ENCODE assay signal across 8 mouse cellular contexts in genomic region chr8:114133510-114134362, GRCm38 (mm10). TPM values are rescaled to one million over a fixed set of nuclear protein-coding genes. Genes with fewer than 3 reads are reported as not detected.
DNase-seq lines count a peak whose midpoint lies in the region; ATAC-seq and TF ChIP-seq lines count a peak whose summit lies in the region.

Gene Nudt7 (plus strand): TSS chr8:114133557.

- no peaks in the 10 kb centered on the region for H3K27me3 ChIP-seq in limb, embryonic 12.5 days
- H3K27me3 ChIP-seq in midbrain, embryonic 14.5 days (ENCODE audit: control insufficient read depth, insufficient read depth, low read length): no peaks in the 10 kb centered on the region

- peak; percentile 82 for ATAC-seq in limb, embryonic 12.5 days (ENCODE audit: insufficient number of reproducible peaks, insufficient read depth, low FRiP score, low TSS enrichment, low read depth)
- peak; percentile 82 for ATAC-seq in midbrain, embryonic 14.5 days (ENCODE audit: low FRiP score, low TSS enrichment)

- peak; percentile 99 for DNase-seq in 3T3-L1 (ENCODE audit: low read depth, low spot score)
- peak; percentile 96 for DNase-seq in brain, adult 2 months (ENCODE audit: low read depth, low spot score)
- DNase-seq in heart, adult 8-10 months (ENCODE audit: low spot score): peak; percentile 92
- peak; percentile 97 for DNase-seq in kidney, adult 8-10 months
- DNase-seq in midbrain, embryonic 14.5 days: peak; percentile 90
- DNase-seq in spleen, adult 18-20 months: peak; percentile 83

- TF ChIP-seq POLR2A in embryonic fibroblast, embryonic 13.5 days (IDR thresholded peaks at IDR 0.05; ENCODE audit: low read depth, low read length): peak; percentile 90

- TF ChIP-seq CTCF in embryonic fibroblast, embryonic 13.5 days (IDR thresholded peaks at IDR 0.05; ENCODE audit: borderline replicate concordance, insufficient read depth, low read length): no peak

- H3K4me2 ChIP-seq in limb, embryonic 12.5 days: peak within 1 kb of the TSS; percentile 78
- H3K4me2 ChIP-seq in midbrain, embryonic 14.5 days (ENCODE audit: low read length): peak within 1 kb of the TSS; percentile 68

- peak within 1 kb of the TSS; percentile 73 for H3K4me3 ChIP-seq in embryonic fibroblast, embryonic 13.5 days (ENCODE audit: insufficient read depth, low read length)
- peak within 1 kb of the TSS; percentile 57 for H3K4me3 ChIP-seq in limb, embryonic 12.5 days (replicated peaks)
- peak within 1 kb of the TSS; percentile 38 for H3K4me3 ChIP-seq in midbrain, embryonic 14.5 days (replicated peaks; ENCODE audit: low read depth, low read length)

- no peaks in the 10 kb centered on the region for H3K36me3 ChIP-seq in limb, embryonic 12.5 days
- H3K36me3 ChIP-seq in midbrain, embryonic 14.5 days (ENCODE audit: control insufficient read depth, insufficient read depth, low read length): no peaks in the 10 kb centered on the region

- peak within 1 kb of the TSS; percentile 67 for H3K9ac ChIP-seq in limb, embryonic 12.5 days (replicated peaks)
- H3K9ac ChIP-seq in midbrain, embryonic 14.5 days (replicated peaks; ENCODE audit: low read length): peak within 1 kb of the TSS; percentile 23; the same call in 1 of the 2 replicates

- no peaks in the 10 kb centered on the region for H3K9me3 ChIP-seq in limb, embryonic 12.5 days
- no peaks in the 10 kb centered on the region for H3K9me3 ChIP-seq in midbrain, embryonic 14.5 days (ENCODE audit: control insufficient read depth, low read length)

- no peak within 1 kb of the TSS for H3K27ac ChIP-seq in embryonic fibroblast, embryonic 13.5 days (ENCODE audit: insufficient read depth, low read length)
- peak within 1 kb of the TSS; percentile 56; the same call in 1 of the 2 replicates for H3K27ac ChIP-seq in limb, embryonic 12.5 days
- H3K27ac ChIP-seq in midbrain, embryonic 14.5 days (replicated peaks; ENCODE audit: low read depth, low read length): no peak within 1 kb of the TSS

- H3K4me1 ChIP-seq in embryonic fibroblast, embryonic 13.5 days (ENCODE audit: control insufficient read depth, insufficient read depth, low read length): no peaks in the 10 kb centered on the region
- peaks cover 9% of the 10 kb centered on the region; the same call in 1 of the 2 replicates for H3K4me1 ChIP-seq in limb, embryonic 12.5 days (replicated peaks)
- H3K4me1 ChIP-seq in midbrain, embryonic 14.5 days (ENCODE audit: control insufficient read depth, insufficient read depth, low read length): peaks cover 5% of the 10 kb centered on the region; the same call in 1 of the 2 replicates

- WGBS in limb, embryonic 12.5 days: 4% methylated on average over 23 of the region's 23 CpGs
- WGBS in midbrain, embryonic 14.5 days: 4% methylated on average over 23 of the region's 23 CpGs

RNA-seq across cellular contexts. Expression of gene Nudt7, which starts in this region (rescaled TPM):
- 11.5 and 12.5 TPM in 2 replicates for polyA plus RNA-seq in embryonic fibroblast, embryonic 13.5 days (2011; ENCODE audit: insufficient read length, low read depth, missing spikeins)
- 100 to 1,000 TPM; 103 to 128 (median 108) TPM for total RNA-seq in heart, adult 8-10 months (2022)
- 9.5 and 14.8 TPM in 2 replicates for polyA plus RNA-seq in limb, embryonic 12.5 days (2016; fragmentation: Nextera tagmentation; extraction: Ambion mirVana)
- polyA plus RNA-seq in midbrain, embryonic 14.5 days (2014; fragmentation: Nextera tagmentation; extraction: Ambion mirVana): 3.0 and 3.1 TPM in 2 replicates
